Mouse (Mus musculus) C2C12 (cell line): ENCODE data around the gene Psmb8. TPM values are rescaled to one million over a fixed set of nuclear protein-coding genes. Genes with fewer than 3 reads are reported as not detected.

Source experiments
- H3K27me3 ChIP-seq: one replicate; pipeline ENCODE4 v1.6.1; 2011; ENCODE audit not compliant: control insufficient read depth, insufficient read depth, insufficient read length
- H3K36me3 ChIP-seq: one replicate; pipeline ENCODE4 v1.6.1; 2011; ENCODE audit not compliant: control insufficient read depth, insufficient read depth
- H3K4me3 ChIP-seq: one replicate; pipeline ENCODE4 v1.5.1; 2011; ENCODE audit warnings: mild to moderate bottlenecking, control low read depth; ENCODE audit not compliant: poor library complexity, insufficient read depth, severe bottlenecking
- H3K79me2 ChIP-seq: one replicate; pipeline ENCODE4 v1.6.1; 2011; ENCODE audit not compliant: control insufficient read depth, insufficient read depth
- H3K79me3 ChIP-seq: one replicate; pipeline ENCODE4 v1.6.1; 2011; ENCODE audit warnings: low read depth, control low read depth
- H3ac ChIP-seq: one replicate; pipeline ENCODE3; 2011; ENCODE audit warnings: low read depth; ENCODE audit not compliant: control insufficient read depth, insufficient read length
- CEBPB ChIP-seq: IDR thresholded peaks from one replicate; pipeline ENCODE4 v1.6.1; 2011; ENCODE audit warnings: low read depth, mild to moderate bottlenecking, control low read depth, moderate library complexity
- CTCF ChIP-seq: IDR thresholded peaks from one replicate; pipeline ENCODE4 v1.5.1; 2011; ENCODE audit not compliant: control insufficient read depth, insufficient read depth, insufficient read length
- FOSL1 ChIP-seq: IDR thresholded peaks from one replicate; pipeline ENCODE4 v1.8.0; 2011; ENCODE audit warnings: mild to moderate bottlenecking, low read length; ENCODE audit not compliant: poor library complexity, insufficient read depth, severe bottlenecking
- MAX ChIP-seq: IDR thresholded peaks from one replicate; pipeline ENCODE4 v1.6.1; 2011; ENCODE audit warnings: mild to moderate bottlenecking, control low read depth
- MYOD1 ChIP-seq: IDR thresholded peaks from one replicate; pipeline ENCODE4 v1.6.1; 2011; ENCODE audit warnings: low read depth; ENCODE audit not compliant: control insufficient read depth, insufficient read length
- MYOG ChIP-seq: IDR thresholded peaks from one replicate; pipeline ENCODE4 v1.6.1; 2011; ENCODE audit not compliant: control insufficient read depth, insufficient read length; ENCODE audit errors: extremely low read depth
- USF1 ChIP-seq: IDR thresholded peaks from one replicate; pipeline ENCODE4 v1.6.1; 2011; ENCODE audit warnings: low read depth, mild to moderate bottlenecking, control low read depth, moderate library complexity
- polyA plus RNA-seq: library from polyadenylated mRNA; unstranded; fragments of >200 nt; fragmentation: generic; extraction: Trizol; gene quantifications from one replicate; pipeline ENCODE4 v1.2.1, GENCODE M21; 2012; ENCODE audit warnings: missing spikeins

The Psmb8 gene
- polyA plus RNA-seq, 1 experiment, result 0.05 TPM

- H3K4me3 ChIP-seq, result no peak overlapping the region
- no peak for TF ChIP-seq CEBPB
- TF ChIP-seq CTCF, result no peak
- no peak for TF ChIP-seq FOSL1
- no peak for TF ChIP-seq MYOD1
- no peak for TF ChIP-seq USF1
- no peak for TF ChIP-seq MYOG
- no peak for TF ChIP-seq MAX
- H3ac ChIP-seq, result no peak overlapping the region
- H3K27me3 ChIP-seq, result peaks cover 18% of the 10 kb centered on the region
- H3K79me3 ChIP-seq, result no peaks in the 10 kb centered on the region
- no peaks in the 10 kb centered on the region for H3K36me3 ChIP-seq
- no peaks in the 10 kb centered on the region for H3K79me2 ChIP-seq
These were observed 47.1 kb downstream of the Psmb8 start for GRCm38 (mm10) chr17:34244656-34245055.

GRCm38 (mm10) chr17:34247047-34247446 lies 49.5 kb downstream of the Psmb8 start:
- Histone ChIP-seq H3K79me2 (no peaks in the 10 kb centered on the region), H3K79me3 (no peaks in the 10 kb centered on the region), H3ac (no peak overlapping the region), H3K4me3 (no peak overlapping the region), H3K27me3 (peaks cover 15% of the 10 kb centered on the region), H3K36me3 (no peaks in the 10 kb centered on the region)
- no peak for TF ChIP-seq CTCF
- no peak for TF ChIP-seq CEBPB
- no peak for TF ChIP-seq MAX
- no peak for TF ChIP-seq FOSL1
- TF ChIP-seq MYOD1, result no peak
- no peak for TF ChIP-seq MYOG
- TF ChIP-seq USF1, result no peak

GRCm38 (mm10) chr17:34248764-34249163 lies 51.2 kb downstream of the Psmb8 start:
- Histone ChIP-seq H3K4me3 (no peak overlapping the region), H3K27me3 (peaks cover 15% of the 10 kb centered on the region), H3K79me2 (no peaks in the 10 kb centered on the region), H3K36me3 (no peaks in the 10 kb centered on the region), H3K79me3 (no peaks in the 10 kb centered on the region), H3ac (no peak overlapping the region)
- TF ChIP-seq CEBPB (no peak), MAX (no peak), MYOG (no peak), MYOD1 (no peak), FOSL1 (no peak), CTCF (no peak), USF1 (no peak)

- no peaks in the 10 kb centered on the region for H3K79me3 ChIP-seq
- no peaks in the 10 kb centered on the region for H3K36me3 ChIP-seq
- peaks cover 15% of the 10 kb centered on the region for H3K27me3 ChIP-seq
- H3K79me2 ChIP-seq, result no peaks in the 10 kb centered on the region
- H3K4me3 ChIP-seq, result no peak overlapping the region
- H3ac ChIP-seq, result no peak overlapping the region
- no peak for TF ChIP-seq MYOG
- no peak for TF ChIP-seq CEBPB
- no peak for TF ChIP-seq MYOD1
- TF ChIP-seq CTCF, result no peak
- TF ChIP-seq MAX, result no peak
- no peak for TF ChIP-seq FOSL1
- no peak for TF ChIP-seq USF1
These were observed 51.8 kb downstream of the Psmb8 start for GRCm38 (mm10) chr17:34249361-34249760.

GRCm38 (mm10) chr17:34249878-34250277 lies 52.4 kb downstream of the Psmb8 start:
- no peak for TF ChIP-seq CEBPB
- TF ChIP-seq CTCF, result no peak
- H3K79me2 ChIP-seq, result no peaks in the 10 kb centered on the region
- no peak overlapping the region for H3ac ChIP-seq

More at GRCm38 (mm10) chr17:34249878-34250277, 52.4 kb downstream of the Psmb8 start:
- Histone ChIP-seq H3K27me3 (peaks cover 15% of the 10 kb centered on the region), H3K79me3 (no peaks in the 10 kb centered on the region), H3K36me3 (no peaks in the 10 kb centered on the region), H3K4me3 (no peak overlapping the region)

Other genes with a start within 250 kb of the Psmb8 start
- gene B3galt4, start 246.2 kb upstream of the Psmb8 start, polyA plus RNA-seq, result 1.5 TPM
- 24.4 TPM for gene Vps52, start 241.9 kb upstream of the Psmb8 start, polyA plus RNA-seq
- gene Rps18, start 241.7 kb upstream of the Psmb8 start, polyA plus RNA-seq, result 517 TPM
- 19.0 TPM for gene H2-K1, start 197.4 kb upstream of the Psmb8 start, polyA plus RNA-seq
- gene Ring1, start 173.0 kb upstream of the Psmb8 start, polyA plus RNA-seq, result 26.8 TPM
- gene H2-Ke6, start 169.7 kb upstream of the Psmb8 start, polyA plus RNA-seq, result 17.6 TPM
- 175 TPM for gene Slc39a7, start 166.0 kb upstream of the Psmb8 start, polyA plus RNA-seq
- 39.0 TPM for gene Rxrb, start 165.9 kb upstream of the Psmb8 start, polyA plus RNA-seq
- 0.77 TPM for gene Col11a2, start 158.3 kb upstream of the Psmb8 start, polyA plus RNA-seq
- not detected for gene H2-Oa, start 105.4 kb upstream of the Psmb8 start, polyA plus RNA-seq
- gene H2-DMa, start 78.2 kb upstream of the Psmb8 start, polyA plus RNA-seq, result 5.2 TPM
- gene Brd2, start 75.1 kb upstream of the Psmb8 start, polyA plus RNA-seq, result 127 TPM
- not detected for gene H2-DMb2, start 54.4 kb upstream of the Psmb8 start, polyA plus RNA-seq
- gene H2-DMb1, start 44.6 kb upstream of the Psmb8 start, polyA plus RNA-seq, result not detected
- 0.30 TPM for gene Tap1, start 10.2 kb upstream of the Psmb8 start, polyA plus RNA-seq
- gene Psmb9, start 10.0 kb upstream of the Psmb8 start, polyA plus RNA-seq, result 0.07 TPM
- 0.47 TPM for gene Tap2, start 5.8 kb downstream of the Psmb8 start, polyA plus RNA-seq
- gene H2-Ob, start 41.2 kb downstream of the Psmb8 start, polyA plus RNA-seq, result not detected
- not detected for gene H2-Ab1, start 60.0 kb downstream of the Psmb8 start, polyA plus RNA-seq
- not detected for gene H2-Aa, start 90.1 kb downstream of the Psmb8 start, polyA plus RNA-seq
- not detected for gene H2-Eb1, start 108.1 kb downstream of the Psmb8 start, polyA plus RNA-seq
- not detected for gene H2-Eb2, start 127.9 kb downstream of the Psmb8 start, polyA plus RNA-seq
- not detected for gene Btnl2, start 157.1 kb downstream of the Psmb8 start, polyA plus RNA-seq
- gene Btnl1, start 179.4 kb downstream of the Psmb8 start, polyA plus RNA-seq, result not detected
- not detected for gene BC051142, start 201.1 kb downstream of the Psmb8 start, polyA plus RNA-seq